Mouse (Mus musculus) E14TG2a.4 (cell line): ENCODE measurements around the gene Pyy.

Experiments used
- H3K27me3 ChIP-seq: 2 replicates; pipeline ENCODE4 v1.6.1; 2014; ENCODE audit warnings: low read length, control low read depth; ENCODE audit not compliant: insufficient read depth
- H3K36me3 ChIP-seq: 2 replicates; pipeline ENCODE4 v1.6.1; 2014; ENCODE audit warnings: low read length, control low read depth; ENCODE audit not compliant: insufficient read depth
- H3K4me1 ChIP-seq: replicated peaks from 2 replicates; pipeline ENCODE4 v1.6.1; 2014; ENCODE audit warnings: low read depth, low read length, control low read depth
- H3K4me3 ChIP-seq: replicated peaks from 2 replicates; pipeline ENCODE4 v1.5.1; 2014; ENCODE audit warnings: mild to moderate bottlenecking, low read length
- H3K9me3 ChIP-seq: 2 replicates; pipeline ENCODE4 v1.6.1; 2014; ENCODE audit warnings: low read length, control low read depth
- CTCF ChIP-seq: conservative IDR thresholded peaks from 2 replicates; pipeline ENCODE4 v1.5.1; 2014; ENCODE audit warnings: low read length
- NANOG ChIP-seq: IDR thresholded peaks from 2 replicates; pipeline ENCODE4 v1.6.1; 2014; ENCODE audit warnings: borderline replicate concordance, low read length, mixed read lengths
- POU5F1 ChIP-seq: IDR thresholded peaks from 2 replicates; pipeline ENCODE4 v1.6.1; 2014; ENCODE audit warnings: low read length, borderline replicate concordance

Pyy gene

GRCm38 (mm10) chr11:102107732-102108131, at the start of gene Pyy:
Pyy (minus strand) TSS chr11:102107832.
- Histone ChIP-seq H3K9me3 (no peaks in the 10 kb centered on the region), H3K27me3 (peaks cover 72% of the 10 kb centered on the region), H3K4me1 (peaks cover 19% of the 10 kb centered on the region), H3K36me3 (no peaks in the 10 kb centered on the region), H3K4me3 (peak within 1 kb of the TSS; percentile 72)
- no peak for TF ChIP-seq POU5F1
- no peak for TF ChIP-seq CTCF
- TF ChIP-seq NANOG = no peak

GRCm38 (mm10) chr11:102156786-102157089, 49.1 kb upstream of the Pyy start:
- no peaks in the 10 kb centered on the region for H3K9me3 ChIP-seq

GRCm38 (mm10) chr11:102156039-102156785, 48.6 kb upstream of the Pyy start, which contains the start of gene Tmem101:
Tmem101 (minus strand) TSS chr11:102156404.
- H3K4me1 ChIP-seq = peaks cover 36% of the 10 kb centered on the region
- peak within 1 kb of the TSS; percentile 93 for H3K4me3 ChIP-seq
- no peaks in the 10 kb centered on the region for H3K27me3 ChIP-seq
- H3K9me3 ChIP-seq = no peaks in the 10 kb centered on the region
- no peak for TF ChIP-seq POU5F1
- no peak for TF ChIP-seq NANOG
- TF ChIP-seq CTCF = peak; percentile 17; the same call in 1 of the 2 replicates
- peaks cover 32% of the 10 kb centered on the region for H3K36me3 ChIP-seq

More at GRCm38 (mm10) chr11:102156786-102157089, 49.1 kb upstream of the Pyy start:
- H3K4me3 ChIP-seq = no peak overlapping the region
- TF ChIP-seq NANOG (no peak), POU5F1 (no peak), CTCF (no peak)
- H3K4me1 ChIP-seq = peaks cover 31% of the 10 kb centered on the region
- H3K36me3 ChIP-seq = peaks cover 37% of the 10 kb centered on the region
- no peaks in the 10 kb centered on the region for H3K27me3 ChIP-seq

- Histone ChIP-seq H3K27me3 (peaks cover 55% of the 10 kb centered on the region), H3K9me3 (no peaks in the 10 kb centered on the region), H3K36me3 (peaks cover 2% of the 10 kb centered on the region), H3K4me1 (peaks cover 67% of the 10 kb centered on the region), H3K4me3 (peak overlapping the region; percentile 76)
- no peak for TF ChIP-seq NANOG
Measured at GRCm38 (mm10) chr11:102147213-102147989, 39.8 kb upstream of the Pyy start.

- Histone ChIP-seq H3K4me3 (peak overlapping the region; percentile 76), H3K36me3 (no peaks in the 10 kb centered on the region), H3K9me3 (no peaks in the 10 kb centered on the region), H3K4me1 (peaks cover 58% of the 10 kb centered on the region), H3K27me3 (peaks cover 55% of the 10 kb centered on the region)
- no peak for TF ChIP-seq CTCF
- no peak for TF ChIP-seq POU5F1
- no peak for TF ChIP-seq NANOG
Measured at GRCm38 (mm10) chr11:102146531-102146930, 38.9 kb upstream of the Pyy start.

DNA sequence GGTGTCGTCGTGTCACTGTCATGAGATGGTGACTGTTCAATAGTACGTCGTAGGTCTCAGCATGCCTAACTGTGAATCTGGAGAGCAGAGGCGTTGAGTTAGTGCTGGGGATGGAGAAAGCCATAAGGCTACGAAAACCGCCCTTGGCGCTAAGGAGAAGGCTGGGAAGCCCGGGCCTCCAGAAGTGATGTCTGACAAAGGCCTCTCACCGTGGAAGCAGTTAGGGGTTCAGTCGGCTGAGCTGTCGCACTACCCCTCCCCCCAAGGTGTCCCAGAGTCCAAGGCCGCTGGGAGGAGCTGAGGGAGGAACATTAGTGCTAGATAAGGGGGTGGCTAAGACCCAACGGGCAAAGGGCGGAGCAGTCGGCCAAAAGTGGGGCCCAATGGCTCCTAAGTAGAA, 38.4 kb upstream of the Pyy start:
- H3K9me3 ChIP-seq = no peaks in the 10 kb centered on the region
- H3K27me3 ChIP-seq = peaks cover 55% of the 10 kb centered on the region
- no peaks in the 10 kb centered on the region for H3K36me3 ChIP-seq
- H3K4me1 ChIP-seq = peaks cover 56% of the 10 kb centered on the region
- TF ChIP-seq POU5F1 (no peak), CTCF (no peak), NANOG (no peak)
- H3K4me3 ChIP-seq = peak overlapping the region; percentile 76

DNA sequence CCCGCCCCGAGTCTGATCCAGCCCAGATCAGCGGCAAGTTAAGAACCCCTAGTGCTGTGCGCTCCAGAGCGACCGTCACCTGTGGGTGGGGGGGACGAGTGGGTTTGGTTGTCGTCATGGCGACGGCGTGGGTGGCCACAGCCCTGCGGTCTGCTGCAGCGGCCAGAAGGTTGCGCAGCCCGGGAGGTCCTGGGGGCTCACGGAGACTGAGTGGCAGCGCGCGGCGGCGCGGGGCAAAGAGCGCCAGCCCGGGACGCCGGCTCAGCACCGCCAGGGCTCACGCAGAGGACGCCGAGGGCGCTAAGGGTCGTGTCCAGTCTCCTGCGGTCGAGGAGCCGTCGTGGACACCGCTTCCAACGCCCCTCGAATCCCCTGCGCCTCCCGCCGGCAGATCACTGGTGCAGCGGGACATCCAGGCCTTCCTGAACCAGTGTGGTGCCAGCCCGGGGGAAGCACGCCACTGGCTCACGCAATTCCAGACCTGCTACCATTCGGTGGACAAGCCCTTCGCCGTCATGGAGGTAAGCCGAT, 37.9 kb upstream of the Pyy start, which contains the start of gene Nags:
Gene Nags (plus strand): TSS at position 43 of the 531 bp plus-strand sequence.
- H3K36me3 ChIP-seq = no peaks in the 10 kb centered on the region
- H3K9me3 ChIP-seq = no peaks in the 10 kb centered on the region
- peaks cover 55% of the 10 kb centered on the region for H3K27me3 ChIP-seq
- H3K4me1 ChIP-seq = peaks cover 56% of the 10 kb centered on the region
- TF ChIP-seq POU5F1 (no peak), CTCF (no peak), NANOG (no peak)
- peak within 1 kb of the TSS; percentile 76 for H3K4me3 ChIP-seq

DNA sequence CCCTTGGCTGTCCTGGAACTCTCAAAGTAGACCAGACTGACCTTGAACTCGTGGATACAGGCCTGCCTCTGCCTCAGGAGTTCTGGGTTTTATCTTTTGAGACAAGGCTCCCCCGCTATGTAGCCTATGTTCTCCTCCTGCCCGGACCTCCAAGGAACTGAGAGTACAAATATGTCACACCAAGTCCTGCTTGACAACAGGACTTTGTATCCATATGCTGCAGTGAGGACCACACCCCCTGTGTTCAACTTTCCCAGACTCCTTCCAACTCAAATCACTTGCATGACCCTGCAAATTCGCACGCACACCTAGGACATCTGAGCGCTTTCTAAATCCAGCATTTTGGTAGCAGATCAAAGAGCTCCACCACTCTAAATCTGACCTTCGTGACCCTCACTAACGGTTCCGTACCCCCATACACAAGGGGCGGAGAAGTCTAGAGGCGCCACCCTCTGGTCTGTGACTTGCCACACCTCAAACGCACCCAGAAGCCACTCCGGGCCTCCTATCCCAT, 37.4 kb upstream of the Pyy start:
- TF ChIP-seq CTCF (no peak), POU5F1 (no peak), NANOG (no peak)
- no peaks in the 10 kb centered on the region for H3K36me3 ChIP-seq
- peaks cover 55% of the 10 kb centered on the region for H3K27me3 ChIP-seq
- peaks cover 56% of the 10 kb centered on the region for H3K4me1 ChIP-seq
- H3K4me3 ChIP-seq = peak overlapping the region; percentile 76
- no peaks in the 10 kb centered on the region for H3K9me3 ChIP-seq
